Mouse (Mus musculus) intestine, postnatal 0 days (tissue): Measurements from ENCODE around the gene Prdx1. TPM values are rescaled to one million over a fixed set of nuclear protein-coding genes. Genes with fewer than 3 reads are reported as not detected.

ENCODE experiments used
- ATAC-seq: fragments of 200-750 bp; cut with Nextera tagmentation; 2 replicates; pipeline ENCODE4 v1.8.0; 2017; ENCODE audit warnings: mild to moderate bottlenecking, moderate TSS enrichment, moderate library complexity
- H3K27ac ChIP-seq: fragments of 300-500 bp; sonication (generic); 2 replicates; pipeline ENCODE4 v1.5.1; 2014; ENCODE audit warnings: mild to moderate bottlenecking, low read depth, low read length, moderate library complexity
- H3K27me3 ChIP-seq: fragments of 300-500 bp; sonication (generic); replicated peaks from 2 replicates; pipeline ENCODE4 v1.6.1; 2014; ENCODE audit warnings: low read length, mixed read lengths; ENCODE audit not compliant: control insufficient read depth, insufficient read depth
- H3K36me3 ChIP-seq: fragments of 300-500 bp; sonication (generic); 2 replicates; pipeline ENCODE4 v1.6.1; 2014; ENCODE audit warnings: mild to moderate bottlenecking, moderate library complexity; ENCODE audit not compliant: control insufficient read depth, insufficient read depth
- H3K4me1 ChIP-seq: fragments of 300-500 bp; sonication (generic); replicated peaks from 2 replicates; pipeline ENCODE4 v1.6.1; 2014; ENCODE audit warnings: antibody characterized with exemption, low read length, mixed read lengths; ENCODE audit not compliant: control insufficient read depth, insufficient read depth
- H3K4me2 ChIP-seq: fragments of 300-500 bp; sonication (generic); replicated peaks from 2 replicates; pipeline ENCODE4 v1.6.1; 2014; ENCODE audit warnings: low read depth, mild to moderate bottlenecking, moderate library complexity
- H3K4me3 ChIP-seq: fragments of 300-500 bp; sonication (generic); 2 replicates; pipeline ENCODE4 v1.5.1; 2014; ENCODE audit warnings: low read depth, low read length
- H3K9ac ChIP-seq: fragments of 300-500 bp; sonication (generic); 2 replicates; pipeline ENCODE4 v1.6.1; 2014; ENCODE audit warnings: mild to moderate bottlenecking, low read depth, low read length
- H3K9me3 ChIP-seq: fragments of 300-500 bp; sonication (generic); 2 replicates; pipeline ENCODE4 v1.6.1; 2016; ENCODE audit warnings: mixed run types; ENCODE audit not compliant: control insufficient read depth
- CTCF ChIP-seq: sonication (generic); IDR thresholded peaks from 2 replicates; pipeline ENCODE4 v1.5.1; 2016; ENCODE audit warnings: low read depth, mild to moderate bottlenecking, control low read depth, antibody characterized with exemption, moderate library complexity
- WGBS: fragments of 180-500 bp; shearing (Covaris S2); extraction: QIAGEN DNeasy Blood & Tissue Kit; methylation state at CpG from one replicate; pipeline ENCODE4 v1.1.7; 2014; 5-methylcytosine and 5-hydroxymethylcytosine counted together
- polyA plus RNA-seq: library from polyadenylated mRNA; unstranded; fragments of >200 nt; fragmentation: Nextera tagmentation; extraction: Ambion mirVana; gene quantifications from 2 replicates; pipeline ENCODE4 v1.2.1, GENCODE M21; 2015

Prdx1 gene
- polyA plus RNA-seq, 1 experiment from 2014 or later: 1,265 TPM

DNA sequence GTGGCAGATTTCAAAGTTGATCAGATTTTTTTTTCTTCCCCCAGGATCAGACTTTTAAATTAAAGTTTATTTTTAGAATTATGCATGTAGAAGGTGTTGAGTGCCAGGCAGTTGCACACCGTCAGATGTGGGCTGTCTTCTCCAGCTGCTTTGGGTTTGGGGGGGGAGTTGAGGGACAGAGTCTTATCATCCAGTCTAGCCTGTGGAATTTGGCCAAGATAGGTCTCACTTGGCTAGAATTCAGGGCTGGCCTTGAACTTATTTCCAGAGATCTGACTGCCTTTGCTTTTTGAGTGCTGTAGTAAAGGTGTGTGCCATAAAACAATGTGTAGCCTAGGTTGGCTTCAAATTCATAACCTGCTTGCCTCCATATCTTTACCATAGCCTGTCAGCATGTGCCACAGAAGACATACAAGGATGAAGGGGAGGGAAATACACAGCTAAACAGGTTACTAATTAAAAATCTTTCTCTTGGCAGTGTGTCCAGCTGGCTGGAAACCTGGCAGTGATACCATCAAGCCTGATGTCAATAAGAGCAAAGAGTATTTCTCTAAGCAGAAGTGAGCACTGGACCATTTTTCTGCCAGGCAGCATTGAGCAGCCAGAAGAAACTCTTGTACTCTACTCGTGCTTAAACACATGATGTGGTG is 13.5 kb downstream of the Prdx1 start:
- no peak overlapping the region for H3K9ac ChIP-seq
- H3K9me3 ChIP-seq: no peaks in the 10 kb centered on the region
- TF ChIP-seq CTCF: no peak
- no peaks in the 10 kb centered on the region for H3K4me1 ChIP-seq
- no peaks in the 10 kb centered on the region for H3K27me3 ChIP-seq
- no peak overlapping the region for H3K4me3 ChIP-seq
- no peak for ATAC-seq
- H3K36me3 ChIP-seq: peaks cover 46% of the 10 kb centered on the region
- WGBS: 74% methylated on average over 2 of the region's 2 CpGs
- no peak overlapping the region for H3K27ac ChIP-seq
- no peak overlapping the region for H3K4me2 ChIP-seq

- H3K4me2 ChIP-seq: no peak overlapping the region
- WGBS: 94% methylated on average over 1 of the region's 1 CpGs
- peaks cover 30% of the 10 kb centered on the region for H3K36me3 ChIP-seq
- no peaks in the 10 kb centered on the region for H3K4me1 ChIP-seq
- no peak overlapping the region for H3K27ac ChIP-seq
- ATAC-seq: no peak
- no peak for TF ChIP-seq CTCF
- H3K9me3 ChIP-seq: no peaks in the 10 kb centered on the region
- H3K4me3 ChIP-seq: no peak overlapping the region
- no peak overlapping the region for H3K9ac ChIP-seq
- no peaks in the 10 kb centered on the region for H3K27me3 ChIP-seq
These were observed 15.6 kb downstream of the Prdx1 start for GRCm38 (mm10) chr4:116700964-116701363.

- no peak for ATAC-seq
- 0 out of 2 replicates have a peak, but pooled peaks cover 19% of the 10 kb centered on the region for H3K36me3 ChIP-seq
- H3K4me2 ChIP-seq: no peak overlapping the region
- WGBS: 30% methylated on average over 6 of the region's 6 CpGs
- TF ChIP-seq CTCF: peak; percentile 85
- no peaks in the 10 kb centered on the region for H3K27me3 ChIP-seq
- H3K9ac ChIP-seq: no peak overlapping the region
- no peaks in the 10 kb centered on the region for H3K4me1 ChIP-seq
- H3K9me3 ChIP-seq: no peaks in the 10 kb centered on the region
- no peak overlapping the region for H3K27ac ChIP-seq
- no peak overlapping the region for H3K4me3 ChIP-seq
These were observed 18.5 kb downstream of the Prdx1 start for GRCm38 (mm10) chr4:116703804-116704203.

GRCm38 (mm10) chr4:116707666-116708065 is 22.3 kb downstream of the Prdx1 start:
- H3K36me3 ChIP-seq: 0 out of 2 replicates have a peak, but pooled peaks cover 3% of the 10 kb centered on the region
- ATAC-seq: no peak
- H3K4me3 ChIP-seq: peak overlapping the region; percentile 63
- peak overlapping the region; percentile 75 for H3K4me2 ChIP-seq
- H3K4me1 ChIP-seq: no peaks in the 10 kb centered on the region
- H3K27ac ChIP-seq: no peak overlapping the region
- H3K9me3 ChIP-seq: no peaks in the 10 kb centered on the region
- no peak for TF ChIP-seq CTCF
- H3K9ac ChIP-seq: 0 out of 2 replicates have a peak overlapping the region, but pooled peaks have one; percentile 23
- H3K27me3 ChIP-seq: no peaks in the 10 kb centered on the region
- 11% methylated on average over 9 of the region's 9 CpGs for WGBS

GRCm38 (mm10) chr4:116708201-116708764 is 22.9 kb downstream of the Prdx1 start, which contains the start of the genes Mmachc and Ccdc163:
Gene Mmachc, minus strand, starts transcription at chr4:116708406.
Gene Ccdc163, plus strand, starts transcription at chr4:116708509.
- Histone ChIP-seq H3K9ac (peak within 1 kb of the TSS; percentile 23; the same call in 1 of the 2 replicates), H3K4me1 (no peaks in the 10 kb centered on the region), H3K27me3 (no peaks in the 10 kb centered on the region), H3K27ac (no peak within 1 kb of the TSS), H3K4me2 (peak within 1 kb of the TSS; percentile 75), H3K4me3 (peak within 1 kb of the TSS; percentile 63), H3K36me3 (0 out of 2 replicates have a peak, but pooled peaks cover 4% of the 10 kb centered on the region), H3K9me3 (no peaks in the 10 kb centered on the region)
- TF ChIP-seq CTCF: peak; percentile 53
- ATAC-seq: peak; percentile 98
- WGBS: under 1% methylated on average over 29 of the region's 29 CpGs

DNA sequence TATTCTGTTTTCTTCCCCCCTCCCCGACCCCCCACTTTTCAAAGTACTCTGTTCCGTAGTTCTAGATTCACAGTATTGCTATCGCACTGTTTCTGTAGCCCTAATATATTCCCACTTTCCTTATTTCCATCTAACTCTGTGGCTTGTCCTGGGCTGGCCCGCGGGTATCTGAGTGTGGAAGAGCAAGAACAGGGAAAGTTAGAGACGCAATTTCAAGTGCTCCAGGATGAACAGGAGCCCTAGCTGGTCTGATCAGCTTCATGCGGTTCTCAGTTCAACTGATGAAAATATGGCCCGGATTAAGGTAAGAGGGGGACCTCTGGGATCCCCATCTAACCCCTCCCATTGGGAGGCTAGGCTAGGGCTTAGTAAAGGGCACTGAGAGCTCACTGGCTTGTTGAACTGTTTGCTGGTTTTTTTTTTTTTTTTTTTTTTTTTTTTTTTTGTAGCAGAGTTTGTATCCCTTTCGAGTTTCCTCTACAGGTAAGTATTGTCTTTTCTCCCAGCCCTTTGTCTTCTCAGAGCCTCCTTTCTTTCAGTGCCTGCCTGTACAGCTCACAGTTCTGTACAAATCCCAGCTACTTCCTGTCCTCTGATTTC is 23.5 kb downstream of the Prdx1 start:
- Histone ChIP-seq H3K4me1 (no peaks in the 10 kb centered on the region), H3K27me3 (no peaks in the 10 kb centered on the region), H3K27ac (no peak overlapping the region), H3K4me2 (peak overlapping the region; percentile 75), H3K36me3 (0 out of 2 replicates have a peak, but pooled peaks cover 4% of the 10 kb centered on the region), H3K9me3 (no peaks in the 10 kb centered on the region), H3K4me3 (peak overlapping the region; percentile 63), H3K9ac (peak overlapping the region; percentile 8; the same call in 1 of the 2 replicates)
- no peak for ATAC-seq
- TF ChIP-seq CTCF: no peak
- WGBS: 4% methylated on average over 9 of the region's 9 CpGs
